Mouse (Mus musculus): ENCODE data around the gene Herc3. TPM values are rescaled to one million over a fixed set of nuclear protein-coding genes. Genes with fewer than 3 reads are reported as not detected.
"Not testable (repeated sequence)": the region's sequence is repeated elsewhere in the genome, so short reads cannot be mapped to it uniquely, and the experiment has no call there.

Gene Herc3
- 100 to 1,000 TPM; 127 to 260 (median 211) TPM for total RNA-seq (2022)

DNA sequence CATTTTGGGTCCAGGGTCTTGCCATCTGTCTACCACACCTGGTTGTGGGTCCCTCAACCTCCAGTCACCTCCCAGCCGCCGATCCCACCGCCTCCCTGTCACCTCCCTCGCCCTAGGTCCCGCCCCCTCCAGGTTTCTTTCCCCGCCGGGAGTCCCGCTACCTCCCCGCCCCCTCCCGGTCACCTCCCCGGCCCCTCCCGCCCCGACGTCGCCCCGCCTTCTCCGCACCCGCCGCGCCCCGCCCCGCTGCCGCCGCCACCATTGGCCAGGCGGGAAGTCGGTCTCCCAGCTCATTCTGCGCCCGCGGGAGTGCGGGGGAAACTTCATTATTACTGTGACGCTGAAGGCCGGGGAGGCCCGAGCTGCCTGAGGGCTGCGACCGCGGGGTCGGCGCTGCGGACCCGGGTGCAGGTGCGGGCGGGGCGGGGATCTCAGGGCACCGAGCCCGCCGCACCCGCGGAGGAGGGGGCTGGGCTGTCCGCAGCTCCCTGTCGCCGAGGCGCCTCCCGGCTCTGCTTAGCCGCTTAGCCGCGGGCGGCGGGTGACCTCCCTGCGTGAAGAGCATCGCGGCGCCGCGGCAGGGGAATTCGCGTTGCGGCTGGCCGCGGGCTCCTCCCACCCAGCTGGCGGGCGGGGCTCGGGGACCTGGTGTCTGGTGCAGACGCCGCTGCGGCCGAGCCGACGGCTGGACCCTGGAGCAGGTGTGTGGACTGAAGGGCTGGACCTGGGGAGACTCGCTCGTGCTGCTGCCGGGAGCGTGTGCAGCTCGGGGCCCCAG lies at the start of gene Herc3:
Gene Herc3 (plus strand): TSS at position 234 of the 778 bp plus-strand sequence.
- peak; percentile 65 to 76 for DNase-seq (ENCODE audit: low spot score in 2 of 2)

DNA sequence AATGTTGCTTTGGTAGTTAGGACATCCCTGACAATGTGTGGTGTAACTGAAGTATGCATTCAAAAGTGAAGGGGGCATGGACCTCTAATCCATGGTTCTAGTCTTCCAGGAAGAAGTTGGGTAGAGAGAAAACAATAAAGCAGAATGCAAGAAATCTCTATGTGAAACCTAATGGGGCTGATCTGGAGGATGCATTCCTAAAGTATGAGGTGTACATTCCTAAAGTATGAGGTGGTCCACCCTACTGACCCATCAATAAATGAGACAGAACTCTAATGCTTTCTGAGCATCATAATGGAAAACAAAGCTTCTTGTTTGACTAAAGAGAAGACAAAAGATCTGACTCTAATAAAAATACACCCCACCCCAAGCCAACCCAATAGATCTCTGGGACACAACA lies 29.9 kb upstream of the Herc3 start:
- DNase-seq (ENCODE audit: low spot score in 2 of 2) = no peak

DNA sequence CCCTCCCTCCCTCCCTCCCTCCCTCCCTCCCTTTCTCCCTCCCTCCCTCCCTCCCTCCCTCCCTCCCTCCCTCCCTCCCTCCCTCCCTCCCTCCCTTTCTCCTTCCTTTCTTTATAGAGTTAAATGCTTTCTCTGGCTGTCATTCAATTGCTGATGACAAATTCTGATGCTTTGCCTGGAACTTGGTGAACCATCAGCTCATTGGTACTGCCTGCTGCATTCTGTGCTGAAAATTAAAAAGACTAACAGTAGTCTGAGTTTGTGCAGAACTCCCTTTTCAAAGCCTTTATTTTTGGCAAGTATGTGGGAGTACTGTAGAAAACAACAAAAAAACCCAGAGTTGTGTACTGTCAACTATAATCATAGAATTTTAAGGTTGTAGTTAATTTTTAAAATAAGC lies 16.9 kb upstream of the Herc3 start:
- no peak for DNase-seq (ENCODE audit: low spot score in 2 of 2)

DNA sequence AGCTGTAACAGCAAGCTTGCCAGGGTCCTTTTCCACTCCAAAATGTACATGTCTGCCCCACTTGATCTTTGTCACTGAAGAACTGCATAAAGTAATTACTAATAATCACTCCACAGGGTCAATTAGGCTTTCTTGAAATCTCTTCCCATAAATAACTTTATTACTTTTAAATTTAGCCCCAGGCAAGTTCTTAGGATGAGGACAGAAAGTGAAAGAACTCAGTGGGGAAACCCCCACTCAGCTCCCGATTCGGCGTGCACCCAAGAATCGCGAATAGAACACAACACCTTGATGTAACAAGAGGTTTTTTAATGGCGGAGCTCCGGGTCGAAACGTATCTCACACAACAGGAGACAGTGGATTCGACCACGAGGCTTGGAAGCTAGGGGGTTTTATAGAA lies 14.2 kb upstream of the Herc3 start:
- DNase-seq (ENCODE audit: low spot score in 2 of 2) = not testable (repeated sequence)

DNA sequence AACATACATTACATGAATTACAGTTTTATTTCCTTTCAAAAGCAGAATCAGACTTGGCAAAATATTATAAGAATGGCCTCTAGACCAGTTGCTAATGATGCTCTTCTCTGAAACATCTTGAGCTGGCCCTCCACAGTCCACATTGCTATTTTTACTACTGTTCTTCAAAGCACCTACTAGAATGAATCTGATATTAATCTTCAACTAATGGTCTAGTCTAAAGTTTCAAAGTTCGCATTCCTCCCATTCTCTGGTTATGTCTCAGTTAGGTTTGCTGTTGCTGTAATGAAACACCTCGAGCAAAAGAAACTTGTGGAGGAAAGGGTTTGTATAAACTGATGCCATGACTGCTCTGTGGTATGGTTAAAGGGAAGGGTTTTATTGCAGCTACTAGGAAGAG lies 5.6 kb upstream of the Herc3 start:
- no peak for DNase-seq (ENCODE audit: low spot score in 2 of 2)

DNA sequence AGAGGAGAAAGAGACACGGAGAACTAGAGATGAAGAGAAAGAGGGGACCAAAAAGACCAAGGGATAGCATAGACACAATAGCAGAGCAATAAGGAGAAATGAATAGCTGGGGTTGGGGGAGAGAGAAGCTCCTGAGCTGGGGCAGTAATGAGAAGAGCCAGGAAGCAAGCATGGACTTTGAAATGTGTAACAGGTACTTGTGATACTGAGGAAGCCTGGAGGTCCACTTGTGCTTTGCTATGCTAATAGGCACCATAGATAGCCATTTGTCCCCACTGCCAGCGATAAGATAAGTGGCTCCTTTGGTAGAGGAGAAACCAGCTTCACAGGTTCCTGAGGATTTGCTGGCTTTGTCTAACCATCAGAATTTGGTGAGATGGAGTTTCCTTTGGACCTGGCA lies 5.2 kb upstream of the Herc3 start:
- no peak for DNase-seq (ENCODE audit: low spot score in 2 of 2)

DNA sequence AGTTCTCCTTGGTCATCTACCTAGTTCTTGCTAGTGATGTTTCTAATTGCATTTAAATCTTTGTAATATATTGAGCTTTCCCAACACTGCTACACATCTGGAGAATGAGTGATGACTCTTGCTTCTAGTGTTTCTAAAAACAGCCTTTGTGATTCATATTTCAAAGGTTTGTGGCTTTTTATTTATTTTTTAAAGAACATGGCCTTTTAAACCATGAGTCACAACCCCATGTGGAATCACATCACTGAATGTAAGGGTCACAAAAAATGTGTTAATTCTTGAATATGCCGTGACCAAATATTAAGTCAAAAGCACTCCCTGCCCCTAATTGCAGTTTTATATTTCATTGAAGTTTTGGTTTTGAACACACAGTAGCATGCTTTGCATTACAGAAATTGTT lies 2.7 kb upstream of the Herc3 start:
- no peak for DNase-seq (ENCODE audit: low spot score in 2 of 2)

DNA sequence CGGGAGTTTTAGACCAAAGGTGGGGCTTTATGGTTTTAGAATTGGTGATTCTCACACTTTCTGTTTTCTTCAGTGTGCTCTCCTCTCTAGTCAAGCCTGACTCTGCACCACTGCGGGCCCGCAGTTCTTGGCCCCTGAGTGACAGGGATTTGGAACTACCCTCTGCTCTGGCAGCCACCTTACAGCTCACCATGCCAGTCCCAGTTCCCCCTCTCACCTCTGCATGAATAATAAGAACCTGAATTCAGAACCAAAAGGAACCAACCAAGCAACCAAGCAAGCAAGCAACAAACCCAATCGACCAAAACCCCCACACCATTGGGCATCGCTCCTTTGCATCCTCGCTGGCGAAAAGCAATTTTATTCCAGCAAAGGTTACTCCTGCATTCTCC lies 429 bp upstream of the Herc3 start:
- DNase-seq (ENCODE audit: low spot score in 2 of 2) = no peak

DNA sequence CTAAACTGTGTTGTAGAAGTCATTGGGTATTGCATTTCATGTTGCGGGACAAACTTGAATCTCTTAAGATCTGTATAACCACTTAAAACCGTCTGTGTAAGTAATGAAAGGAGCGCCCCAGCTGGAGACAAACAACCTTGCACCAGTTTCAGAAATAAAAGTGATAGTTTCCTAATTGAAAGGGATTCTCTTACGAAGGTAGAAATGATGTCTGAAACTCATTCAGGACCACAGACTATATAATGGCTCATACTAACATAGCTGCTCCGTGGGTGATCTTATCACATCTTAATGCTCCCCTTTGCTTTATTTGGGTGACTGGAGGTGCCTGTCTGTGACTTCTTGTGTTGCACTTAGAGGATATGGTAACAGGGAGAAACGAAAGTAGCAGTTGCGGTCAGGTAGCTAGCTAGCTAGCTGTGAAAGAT lies 1.3 kb downstream of the Herc3 start:
- DNase-seq (ENCODE audit: low spot score in 2 of 2) = no peak

DNA sequence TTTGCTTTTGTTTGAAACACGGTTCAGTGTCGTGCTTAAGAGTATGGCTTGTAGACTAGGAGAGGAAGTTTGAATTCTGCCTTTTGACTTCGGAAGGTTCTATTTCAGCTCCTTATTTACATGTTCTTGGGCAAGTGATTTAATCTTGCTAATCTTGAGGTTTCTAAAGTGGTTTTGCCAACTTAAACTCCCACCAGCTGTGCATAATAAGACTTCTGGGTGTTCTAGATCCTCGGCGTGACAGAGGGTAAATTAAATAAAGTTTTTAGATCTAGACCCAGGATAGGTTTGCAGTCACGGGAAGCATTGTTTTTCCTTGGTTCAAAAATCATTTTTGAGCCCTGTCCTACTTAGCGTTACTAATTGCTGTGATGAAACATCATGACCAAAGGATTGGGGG lies 3.2 kb downstream of the Herc3 start:
- no peak for DNase-seq (ENCODE audit: low spot score in 2 of 2)

DNA sequence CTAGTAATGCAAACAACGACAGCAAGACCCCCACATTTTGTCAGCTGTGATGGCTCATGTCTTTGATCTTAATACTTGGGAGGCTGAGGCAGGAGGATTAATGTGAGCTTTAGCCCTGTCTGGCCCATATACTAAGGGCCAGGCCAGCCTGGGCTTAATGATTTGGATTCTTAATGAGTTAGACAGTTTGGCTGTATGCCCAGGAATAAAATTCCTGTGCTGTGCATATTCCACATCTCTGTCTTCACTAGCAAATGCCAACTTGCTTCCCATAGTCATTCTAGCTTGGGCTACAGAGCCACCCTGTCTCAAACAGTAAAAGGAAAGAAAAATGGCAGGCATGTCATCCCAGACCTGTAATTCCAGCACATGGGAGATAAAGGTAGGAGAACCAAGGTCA lies 4.3 kb downstream of the Herc3 start:
- no peak for DNase-seq (ENCODE audit: low spot score in 2 of 2)

DNA sequence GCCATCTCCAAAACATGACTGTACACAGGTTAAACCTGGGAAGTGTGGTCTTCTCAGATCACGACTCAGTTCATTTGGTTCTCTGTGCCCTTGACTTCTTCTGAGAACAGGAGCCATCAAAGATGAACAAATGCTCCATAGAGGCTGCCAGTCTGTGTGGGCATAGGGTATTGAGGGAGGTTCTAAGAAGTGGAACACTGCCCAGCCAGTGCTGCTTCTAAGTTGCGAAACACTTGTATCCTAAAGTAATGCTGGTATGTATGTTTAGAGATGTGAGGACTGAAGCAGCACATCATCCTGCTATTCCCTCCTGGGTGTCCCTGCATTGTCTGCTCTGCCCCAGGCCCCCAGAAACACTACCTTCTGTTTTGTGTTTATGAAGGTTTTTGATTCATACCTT lies 5.2 kb downstream of the Herc3 start:
- DNase-seq (ENCODE audit: low spot score in 2 of 2) = no peak

DNA sequence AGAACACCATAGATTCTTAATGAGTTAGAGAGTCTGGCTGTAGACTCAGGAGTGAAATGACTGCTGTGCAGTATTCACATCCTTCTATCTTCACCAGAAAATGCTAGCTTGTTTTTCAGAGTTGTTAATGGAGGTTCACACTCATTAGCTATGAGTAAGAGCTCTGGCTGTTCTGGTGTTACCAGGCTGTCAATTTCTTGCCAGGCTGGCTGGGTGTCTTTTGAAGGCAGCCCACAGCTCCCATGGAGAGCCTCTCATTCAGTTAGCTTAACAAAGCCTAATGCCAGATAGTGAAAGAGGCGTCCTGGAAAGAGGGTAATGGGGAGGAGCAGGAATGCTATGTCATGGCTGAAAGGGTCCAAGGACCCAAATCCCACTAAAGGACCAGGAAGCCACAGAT lies 6.7 kb downstream of the Herc3 start:
- no peak for DNase-seq (ENCODE audit: low spot score in 2 of 2)

DNA sequence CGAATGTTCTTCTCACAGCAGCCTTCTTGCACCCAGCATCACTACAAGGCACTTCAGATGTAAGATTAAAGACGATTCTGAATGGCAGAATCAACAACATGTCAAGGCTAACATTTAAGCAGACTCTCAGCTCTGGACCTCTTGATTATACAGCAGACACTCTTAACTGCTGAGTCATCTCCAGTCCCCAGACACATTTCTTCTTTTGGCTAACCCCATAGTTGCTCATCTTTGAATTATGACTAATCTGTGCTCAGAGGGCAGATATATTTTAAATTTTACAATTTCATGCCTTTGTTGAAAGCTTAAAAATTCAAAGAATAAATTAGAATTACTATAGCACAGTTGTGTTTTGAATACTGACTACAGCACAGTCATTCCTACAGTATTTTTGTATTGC lies 9.9 kb downstream of the Herc3 start:
- DNase-seq (ENCODE audit: low spot score in 2 of 2) = no peak

DNA sequence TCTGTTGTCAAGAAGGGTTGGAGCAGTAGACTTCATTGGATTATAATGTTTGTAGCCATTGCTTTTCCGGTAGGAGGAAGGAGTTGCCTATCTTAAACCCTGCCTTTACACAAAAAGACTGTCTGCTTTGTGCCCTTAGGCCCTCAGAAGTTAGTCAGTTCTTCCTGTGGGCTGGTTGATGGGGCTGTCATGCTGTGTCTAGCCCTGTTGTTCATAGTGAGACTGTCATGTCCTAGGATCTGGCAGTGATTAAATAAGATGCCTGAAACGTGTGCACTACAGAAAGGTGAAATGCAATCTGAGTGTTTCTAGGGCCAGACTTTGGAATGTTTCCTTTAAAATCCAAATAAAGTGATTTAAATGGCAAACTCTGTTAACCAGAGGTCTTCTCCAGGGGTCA lies 10.9 kb downstream of the Herc3 start:
- no peak for DNase-seq (ENCODE audit: low spot score in 2 of 2)

DNA sequence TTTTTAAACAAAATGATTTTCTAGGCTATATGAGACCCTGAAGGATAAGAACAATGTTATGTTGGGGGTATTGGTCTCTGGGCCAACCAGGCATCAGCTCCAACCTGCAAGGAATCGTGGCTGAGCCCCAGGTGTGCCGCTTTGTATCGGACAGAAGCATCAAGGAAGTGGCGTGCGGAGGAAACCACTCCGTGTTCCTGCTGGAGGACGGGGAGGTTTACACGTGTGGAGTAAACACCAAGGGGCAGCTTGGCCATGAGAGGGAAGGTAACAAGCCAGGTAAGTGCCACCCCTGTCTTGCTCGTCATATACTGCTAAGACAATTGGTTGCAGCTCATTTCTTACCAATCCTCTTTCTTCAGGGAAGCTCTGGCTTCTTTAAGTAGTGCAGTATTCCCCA lies 12.3 kb downstream of the Herc3 start:
- DNase-seq (ENCODE audit: low spot score in 2 of 2) = no peak

DNA sequence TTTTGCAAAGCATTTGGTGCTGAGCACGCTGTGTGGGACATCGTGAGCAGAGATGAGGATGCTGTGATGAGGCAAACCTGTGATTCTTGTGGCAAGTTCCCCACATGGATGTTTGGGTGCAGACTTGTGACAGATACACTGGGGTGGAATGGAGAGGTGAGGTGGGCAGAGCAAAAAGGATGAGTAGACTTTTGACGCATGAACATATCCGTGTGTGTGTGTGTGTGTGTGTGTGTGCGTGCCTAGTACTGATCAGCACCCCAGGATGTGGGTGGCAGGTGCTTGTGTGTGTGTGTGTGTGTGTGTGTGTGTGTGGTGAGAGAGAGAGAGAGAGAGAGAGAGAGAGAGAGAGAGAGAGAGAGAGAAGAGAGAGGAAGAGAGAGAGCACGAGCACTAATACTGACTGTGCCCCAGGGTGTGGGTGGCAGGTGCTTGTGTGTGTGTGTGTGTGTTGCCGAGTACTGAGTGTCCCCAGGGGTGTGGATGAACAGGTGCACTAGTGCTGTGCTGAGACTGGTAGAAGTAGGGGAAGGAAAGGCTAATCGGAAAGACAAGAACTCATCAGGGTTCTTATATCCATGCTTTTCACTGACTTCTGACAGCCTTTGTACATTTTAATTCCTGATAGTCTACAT lies 13.0 kb downstream of the Herc3 start:
- DNase-seq (ENCODE audit: low spot score in 2 of 2) = peak in 1 of 2 experiments; percentile 81

DNA sequence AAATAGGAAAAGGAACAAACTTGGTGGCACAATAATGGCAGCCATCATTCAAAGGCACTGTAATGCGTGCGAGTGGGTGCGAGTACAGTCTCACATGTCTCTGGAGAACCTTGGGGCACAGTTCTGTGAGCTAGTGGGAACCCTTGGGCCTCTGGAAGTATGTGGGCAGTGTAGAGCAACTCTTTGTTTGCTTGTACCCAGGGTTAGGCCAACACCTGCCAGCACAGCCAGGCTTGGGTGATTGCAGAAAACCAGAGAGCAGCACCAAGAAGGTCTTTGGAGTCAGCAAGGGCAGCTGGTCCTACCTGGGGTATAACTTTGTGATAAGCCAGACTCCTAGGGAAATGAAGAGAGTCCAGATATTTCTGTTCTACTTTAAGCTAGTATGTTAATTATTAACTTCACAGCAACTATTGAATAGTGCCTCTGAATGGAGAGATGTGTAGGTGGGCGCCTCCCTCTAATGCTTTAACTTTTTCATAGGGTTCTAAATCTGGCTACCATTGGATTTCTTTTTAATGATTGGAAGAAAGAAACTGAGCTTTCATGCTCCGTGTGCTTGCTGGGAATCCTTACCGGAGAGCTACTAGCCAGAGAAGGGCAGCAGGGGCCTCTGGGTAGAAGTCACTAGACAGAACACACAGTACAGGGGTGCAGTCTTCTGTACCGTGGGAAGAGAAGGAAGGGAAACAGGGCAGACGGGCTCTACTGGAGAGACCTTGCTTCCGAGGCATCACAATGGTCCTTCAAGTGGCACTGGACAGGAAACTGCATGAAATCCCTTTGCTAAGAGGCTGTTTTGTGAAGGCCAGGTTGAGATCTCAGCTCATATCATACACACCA lies 15.8 kb downstream of the Herc3 start:
- no peak for DNase-seq (ENCODE audit: low spot score in 2 of 2)

DNA sequence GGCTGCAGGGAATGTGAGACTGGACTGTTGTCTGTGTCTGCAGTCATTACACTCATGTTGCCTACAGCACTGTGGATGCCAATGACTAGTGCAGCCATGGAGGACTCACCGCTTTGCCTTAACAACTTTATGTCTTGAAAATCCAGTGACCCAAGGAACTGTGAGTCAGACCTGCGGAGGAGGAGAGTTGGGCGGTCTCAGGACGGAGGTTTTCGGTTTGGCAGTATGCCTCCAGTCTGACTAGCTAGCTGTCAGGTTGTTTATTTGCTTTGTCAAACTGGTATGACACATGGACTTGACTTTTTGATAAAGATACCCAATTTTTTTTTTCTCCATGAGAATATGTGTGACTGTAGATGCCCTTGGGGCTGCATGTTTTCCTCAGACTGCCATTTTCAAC lies 16.6 kb downstream of the Herc3 start:
- DNase-seq (ENCODE audit: low spot score in 2 of 2) = no peak

DNA sequence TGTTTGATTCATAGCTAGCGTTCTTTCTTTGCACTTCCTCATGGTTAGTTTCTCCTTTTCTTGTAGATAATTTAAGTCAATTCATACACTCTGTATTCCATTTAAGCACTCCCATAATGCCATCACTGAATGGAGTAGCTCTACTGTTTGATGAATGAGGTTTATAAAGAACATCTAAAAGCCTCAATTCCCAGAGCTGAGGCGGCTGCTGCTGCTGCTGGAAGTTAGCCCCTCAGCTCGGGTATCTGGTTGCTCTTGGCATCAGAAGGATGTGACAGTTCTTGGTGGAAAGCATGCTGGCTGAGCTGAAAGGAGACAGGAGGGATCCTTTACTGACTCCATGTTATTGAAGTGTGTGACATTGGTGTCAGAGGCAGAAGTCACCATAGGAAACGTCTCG lies 18.1 kb downstream of the Herc3 start:
- DNase-seq (ENCODE audit: low spot score in 2 of 2) = no peak

DNA sequence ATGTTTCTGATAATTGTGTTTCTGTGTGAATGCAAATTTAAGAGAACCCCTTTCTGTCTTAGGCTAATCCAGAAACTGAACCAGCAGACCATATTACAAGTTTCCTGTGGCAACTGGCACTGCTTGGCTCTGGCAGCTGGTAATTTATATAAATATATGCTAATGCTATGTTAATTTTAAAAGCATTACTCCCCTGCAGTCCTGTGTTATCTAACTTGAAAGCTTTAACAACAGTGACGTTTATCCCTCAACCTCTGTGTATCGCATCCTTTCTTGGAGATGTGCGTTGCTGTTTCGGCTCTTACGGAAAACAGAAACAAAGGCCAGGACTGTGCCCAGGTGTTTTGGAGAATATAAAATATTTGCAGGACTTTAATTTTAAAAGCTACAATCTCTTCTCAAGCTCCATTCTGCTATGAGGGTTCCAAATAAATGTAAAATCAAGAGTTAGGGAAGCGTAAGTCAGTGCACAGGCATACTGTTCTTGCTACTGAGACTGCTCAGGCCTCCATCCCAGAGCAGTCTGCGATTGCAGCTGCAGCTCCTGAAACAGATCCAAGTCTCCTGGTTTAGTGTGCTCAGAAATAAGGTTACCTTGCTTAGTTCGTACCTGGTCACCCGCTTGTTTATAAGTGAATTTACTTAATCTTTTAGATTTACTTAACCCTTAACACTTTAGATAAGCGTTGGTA lies 24.6 kb downstream of the Herc3 start:
- DNase-seq (ENCODE audit: low spot score in 2 of 2) = no peak

DNA sequence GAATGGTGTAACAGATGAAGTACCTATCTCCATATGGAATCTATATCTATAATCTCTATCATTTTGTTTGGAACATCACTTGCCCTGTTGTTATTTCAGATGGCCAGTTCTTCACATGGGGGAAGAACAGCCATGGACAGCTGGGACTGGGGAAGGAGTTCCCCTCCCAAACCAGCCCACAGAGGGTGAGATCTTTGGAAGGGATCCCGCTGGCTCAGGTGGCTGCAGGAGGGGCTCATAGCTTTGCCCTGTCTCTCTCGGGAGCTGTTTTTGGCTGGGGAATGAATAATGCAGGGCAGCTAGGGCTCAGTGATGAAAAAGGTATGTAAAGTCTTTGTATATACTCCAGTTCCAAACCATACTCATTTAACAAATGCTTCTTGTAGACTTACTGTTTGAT lies 25.2 kb downstream of the Herc3 start:
- DNase-seq (ENCODE audit: low spot score in 2 of 2) = no peak

Data from left cerebral cortex, adult 8-10 months (tissue).